Mouse (Mus musculus): ENCODE data around the gene Rasd1. TPM values are rescaled to one million over a fixed set of nuclear protein-coding genes. Genes with fewer than 3 reads are reported as not detected.

The Rasd1 gene
- total and polyA plus RNA-seq, 3 experiments: 0.06 TPM; not detected in 2

GRCm38 (mm10) chr11:59960476-59961337 lies 4.0 kb downstream of the Rasd1 start:
- Histone ChIP-seq H3K27ac (ENCODE audit: control insufficient read depth, low read depth, low read length) (no peak overlapping the region), H3K9ac (ENCODE audit: control insufficient read depth, low read depth, low read length, poor library complexity, severe bottlenecking) (no peak overlapping the region), H3K79me2 (ENCODE audit: control insufficient read depth, insufficient read depth, low read length, poor library complexity) (no peaks in the 10 kb centered on the region), H3K4me1 (ENCODE audit: control insufficient read depth in 1 of 2, insufficient read depth in 2 of 2, low read length in 2 of 2) (peaks cover 14 to 19% of the 10 kb centered on the region in 2 experiments), H3K36me3 (ENCODE audit: control insufficient read depth in 1 of 2, insufficient read depth in 2 of 2, low read length in 2 of 2) (peaks cover 2 to 9% of the 10 kb centered on the region in 2 experiments), H3K4me3 (ENCODE audit: control insufficient read depth in 1 of 2, insufficient read depth in 1 of 2, low read depth in 2 of 2, low read length in 2 of 2) (no peak overlapping the region), H3K27me3 (ENCODE audit: control insufficient read depth in 1 of 2, insufficient read depth in 2 of 2, low read length in 2 of 2) (no peaks in the 10 kb centered on the region), H3K9me3 (replicated peaks; ENCODE audit: insufficient read depth, low read length) (no peaks in the 10 kb centered on the region)
- DNase-seq (ENCODE audit: low read depth, low spot score): peak; percentile 79
- TF ChIP-seq POLR2A (IDR thresholded peaks at IDR 0.05; ENCODE audit: control insufficient read depth in 1 of 2, insufficient read depth in 1 of 2, low read depth in 1 of 2, low read length in 2 of 2, poor library complexity in 1 of 2) (no peak), GATA1 (IDR thresholded peaks at IDR 0.05; ENCODE audit: low read depth, low read length) (peak; percentile 18; the same call in 1 of the 2 replicates), MAX (IDR thresholded peaks at IDR 0.05; ENCODE audit: low read length) (0 out of 2 replicates have a peak, but pooled peaks have one; percentile 34), SIN3A (IDR thresholded peaks at IDR 0.05; ENCODE audit: low read length) (no peak; the same call in 1 of the 2 replicates), ELF1 (IDR thresholded peaks at IDR 0.05; ENCODE audit: low read depth, low read length) (no peak), UBTF (IDR thresholded peaks at IDR 0.05; ENCODE audit: borderline replicate concordance, insufficient read depth, low read depth, low read length) (no peak), E2F4 (IDR thresholded peaks at IDR 0.05; ENCODE audit: borderline replicate concordance, low read depth, low read length) (no peak), BHLHE40 (IDR thresholded peaks at IDR 0.05; ENCODE audit: borderline replicate concordance, low read depth, low read length) (no peak), MYB (IDR thresholded peaks at IDR 0.05; ENCODE audit: low read depth, low read length) (no peak), MXI1 (IDR thresholded peaks at IDR 0.05; ENCODE audit: low read depth, low read length) (no peak), MEF2A (IDR thresholded peaks at IDR 0.05; ENCODE audit: extremely low read depth, insufficient replicate concordance, low read depth, low read length, poor library complexity, severe bottlenecking) (no peak), ZC3H11A (IDR thresholded peaks at IDR 0.05; ENCODE audit: low read depth, low read length) (no peak), MYC (IDR thresholded peaks at IDR 0.05; ENCODE audit: low read depth, low read length) (0 out of 2 replicates have a peak, but pooled peaks have one; percentile 19), NELFE (IDR thresholded peaks at IDR 0.05; ENCODE audit: low read depth, low read length) (no peak), CHD2 (IDR thresholded peaks at IDR 0.05; ENCODE audit: low read length) (no peak), TBP (IDR thresholded peaks at IDR 0.05; ENCODE audit: low read depth, low read length) (no peak), USF1 (IDR thresholded peaks at IDR 0.05; ENCODE audit: low read depth, low read length) (no peak), CTCF (IDR thresholded peaks at IDR 0.05 in 2 of 3, conservative IDR thresholded peaks at IDR 0.05 in 1 of 3; ENCODE audit: control insufficient read depth in 1 of 3, insufficient read depth in 1 of 3, low read depth in 2 of 3, low read length in 3 of 3, poor library complexity in 1 of 3, severe bottlenecking in 1 of 3) (no peak), RCOR1 (IDR thresholded peaks at IDR 0.05; ENCODE audit: low read depth, low read length) (peak; percentile 19; the same call in 1 of the 2 replicates), USF2 (IDR thresholded peaks at IDR 0.05; ENCODE audit: borderline replicate concordance in 1 of 2, insufficient read depth in 1 of 2, low read depth in 1 of 2, low read length in 2 of 2) (no peak), ZNF384 (IDR thresholded peaks at IDR 0.05; ENCODE audit: low read depth, low read length) (no peak), EP300 (IDR thresholded peaks at IDR 0.05; ENCODE audit: low read depth in 1 of 2, low read length in 2 of 2) (peak in 1 of 2 experiments; percentile 53; a peak in 2 of 4 replicates), MAZ (IDR thresholded peaks at IDR 0.05; ENCODE audit: low read depth, low read length) (no peak), TCF12 (IDR thresholded peaks at IDR 0.05; ENCODE audit: low read depth, low read length) (no peak), GABPA (IDR thresholded peaks at IDR 0.05; ENCODE audit: low read depth, low read length) (no peak), POLR2AphosphoS2 (IDR thresholded peaks at IDR 0.05; ENCODE audit: low read length) (no peak), MAFK (IDR thresholded peaks at IDR 0.05; ENCODE audit: borderline replicate concordance, low read depth, low read length) (no peak), KAT2A (conservative IDR thresholded peaks at IDR 0.05; ENCODE audit: low read depth, low read length) (no peak), ZKSCAN1 (IDR thresholded peaks at IDR 0.05; ENCODE audit: low read depth, low read length) (no peak), NRF1 (IDR thresholded peaks at IDR 0.05; ENCODE audit: insufficient read depth, low read depth, low read length, poor library complexity, severe bottlenecking) (no peak), ETS1 (IDR thresholded peaks at IDR 0.05; ENCODE audit: low read depth, low read length) (no peak), TAL1 (IDR thresholded peaks at IDR 0.05; ENCODE audit: low read length) (0 out of 2 replicates have a peak, but pooled peaks have one; percentile 28), CHD1 (IDR thresholded peaks at IDR 0.05; ENCODE audit: low read depth, low read length) (no peak)
